Mouse (Mus musculus) limb, embryonic 12.5 days (tissue): Measurements from ENCODE around the gene Armc10. TPM values are rescaled to one million over a fixed set of nuclear protein-coding genes. Genes with fewer than 3 reads are reported as not detected.
"Not testable (repeated sequence)": the region's sequence is repeated elsewhere in the genome, so short reads cannot be mapped to it uniquely, and the experiment has no call there.

Experiments
- ATAC-seq: fragments of 200-750 bp; cut with Nextera tagmentation; 2 replicates; pipeline ENCODE4 v1.8.0; 2017; ENCODE audit warnings: low read depth, moderate TSS enrichment; ENCODE audit not compliant: insufficient number of reproducible peaks, insufficient read depth, low FRiP score, low TSS enrichment
- H3K27ac ChIP-seq: fragments of 300-500 bp; sonication (generic); 2 replicates; pipeline ENCODE4 v1.5.1; 2016; ENCODE audit warnings: mild to moderate bottlenecking, moderate library complexity
- H3K27me3 ChIP-seq: fragments of 300-500 bp; sonication (generic); 2 replicates; pipeline ENCODE4 v1.6.1; 2016; ENCODE audit warnings: mild to moderate bottlenecking, moderate library complexity
- H3K36me3 ChIP-seq: fragments of 300-500 bp; sonication (generic); 2 replicates; pipeline ENCODE4 v1.6.1; 2016; ENCODE audit warnings: mild to moderate bottlenecking, moderate library complexity
- H3K4me1 ChIP-seq: fragments of 300-500 bp; sonication (generic); replicated peaks from 2 replicates; pipeline ENCODE4 v1.6.1; 2016
- H3K4me2 ChIP-seq: fragments of 300-500 bp; sonication (generic); 2 replicates; pipeline ENCODE4 v1.6.1; 2016; ENCODE audit warnings: mild to moderate bottlenecking, moderate library complexity
- H3K4me3 ChIP-seq: fragments of 300-500 bp; sonication (generic); replicated peaks from 2 replicates; pipeline ENCODE4 v1.5.1; 2016; ENCODE audit warnings: mild to moderate bottlenecking
- H3K9ac ChIP-seq: fragments of 300-500 bp; sonication (generic); replicated peaks from 2 replicates; pipeline ENCODE4 v1.6.1; 2016; ENCODE audit warnings: mild to moderate bottlenecking, moderate library complexity
- H3K9me3 ChIP-seq: fragments of 300-500 bp; sonication (generic); 2 replicates; pipeline ENCODE4 v1.6.1; 2016; ENCODE audit warnings: mild to moderate bottlenecking, moderate library complexity
- WGBS: fragments of 180-500 bp; shearing (Covaris S2); methylation state at CpG from one replicate; pipeline ENCODE4 v1.1.7; 2016; 5-methylcytosine and 5-hydroxymethylcytosine counted together
- polyA plus RNA-seq: library from polyadenylated mRNA; unstranded; fragments of >200 nt; fragmentation: Nextera tagmentation; extraction: Ambion mirVana; gene quantifications from 2 replicates; pipeline ENCODE4 v1.2.1, GENCODE M21; 2016

The Armc10 gene
- polyA plus RNA-seq: 60.9 and 62.0 TPM in 2 replicates

DNA sequence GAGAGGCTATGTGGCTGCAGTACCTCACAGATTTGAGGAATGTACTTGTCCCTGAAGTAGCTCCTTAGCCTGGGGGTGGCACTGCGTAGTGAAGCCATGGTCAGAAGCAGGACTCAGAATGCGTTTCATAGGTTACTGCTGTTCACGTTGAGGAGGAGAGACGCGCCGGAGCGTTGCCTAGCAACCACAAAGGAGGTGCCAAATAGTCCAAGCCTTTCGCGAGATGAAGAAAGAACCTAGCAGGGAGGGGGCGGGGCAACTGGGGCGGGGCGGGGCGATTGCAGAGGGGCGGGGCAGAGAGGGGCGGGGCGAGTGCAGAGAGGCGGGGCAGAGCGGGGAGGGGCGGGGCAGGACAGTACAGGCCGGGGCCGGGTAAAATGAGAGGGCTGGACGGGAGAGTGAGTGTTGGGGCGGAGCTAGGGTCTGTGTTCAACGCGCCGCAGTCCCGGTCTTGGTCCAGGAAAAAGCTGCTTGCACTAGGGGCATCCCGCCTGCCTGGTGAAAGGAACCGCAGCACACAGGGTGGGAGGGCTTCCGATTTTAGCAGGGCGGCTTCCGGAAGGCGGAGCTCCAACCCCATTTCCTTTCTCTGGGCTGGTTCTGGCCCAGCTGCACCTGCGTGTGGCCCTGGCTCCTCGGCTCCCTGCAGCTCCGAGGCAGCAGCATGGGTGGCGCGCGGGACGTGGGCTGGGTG lies at the start of gene Armc10, which contains the start of gene Fbxl13:
TSS of gene Armc10 (plus strand) at position 375 of the 694 bp plus-strand sequence.
TSS of gene Fbxl13 (minus strand) at position 196 of the 694 bp plus-strand sequence.
- Histone ChIP-seq H3K27me3 (peaks cover 14% of the 10 kb centered on the region; the same call in 1 of the 2 replicates), H3K4me3 (peak within 1 kb of the TSS; percentile 81), H3K36me3 (peaks cover 31% of the 10 kb centered on the region), H3K9ac (peak within 1 kb of the TSS; percentile 85), H3K4me2 (peak within 1 kb of the TSS; percentile 86), H3K4me1 (peaks cover 18% of the 10 kb centered on the region), H3K27ac (peak within 1 kb of the TSS; percentile 90), H3K9me3 (no peaks in the 10 kb centered on the region)
- under 1% methylated on average over 33 of the region's 40 CpGs for WGBS
- ATAC-seq: peak; percentile 98

DNA sequence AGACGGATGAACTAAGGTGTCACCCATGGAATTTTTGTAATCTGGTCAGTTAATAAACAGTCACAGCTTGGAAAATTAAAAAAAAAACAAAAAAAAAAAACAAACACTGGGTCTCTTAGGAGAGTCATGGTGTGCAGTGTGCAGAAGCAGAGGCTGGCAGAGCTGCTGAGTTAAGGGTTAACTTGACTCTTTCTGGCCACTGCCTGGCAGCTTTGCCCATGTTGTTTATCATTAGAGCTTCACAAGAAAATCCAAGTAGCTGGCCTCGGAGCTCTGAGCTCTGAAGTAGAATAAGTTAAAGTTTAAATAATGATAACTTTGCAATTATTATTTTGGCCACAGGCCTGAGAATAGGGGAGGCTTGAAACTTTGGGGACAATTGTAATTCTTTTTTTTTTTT lies 46.1 kb upstream of the Armc10 start:
- H3K27me3 ChIP-seq, H3K4me2 ChIP-seq, H3K36me3 ChIP-seq, H3K4me1 ChIP-seq, ATAC-seq, H3K4me3 ChIP-seq, H3K9me3 ChIP-seq, H3K27ac ChIP-seq, H3K9ac ChIP-seq: not testable (repeated sequence)
- WGBS: 77% methylated on average over 2 of the region's 2 CpGs

DNA sequence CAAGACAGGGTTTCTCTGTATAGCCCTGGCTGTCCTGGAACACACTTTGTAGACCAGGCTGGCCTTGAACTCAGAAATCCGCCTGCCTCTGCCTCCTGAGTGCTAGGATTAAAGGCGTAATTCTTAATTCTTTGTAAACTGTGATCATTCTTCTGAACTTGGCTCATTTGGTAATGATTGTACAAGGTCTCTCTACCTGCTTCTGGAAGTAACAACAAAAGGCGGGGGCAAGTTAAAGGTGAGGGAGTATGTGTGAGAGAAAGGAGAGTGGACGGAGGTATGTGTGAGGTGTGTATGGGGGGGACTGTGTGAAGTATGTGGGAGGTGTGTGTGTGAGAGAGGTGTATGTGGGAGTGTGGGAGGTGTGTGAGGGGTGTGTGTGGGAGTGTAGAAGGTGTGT lies 45.7 kb upstream of the Armc10 start:
- no peak overlapping the region for H3K27ac ChIP-seq
- H3K27me3 ChIP-seq: no peaks in the 10 kb centered on the region
- WGBS: 93% methylated on average over 4 of the region's 4 CpGs
- no peaks in the 10 kb centered on the region for H3K9me3 ChIP-seq
- H3K4me1 ChIP-seq: no peaks in the 10 kb centered on the region
- H3K36me3 ChIP-seq: no peaks in the 10 kb centered on the region
- ATAC-seq: no peak
- no peak overlapping the region for H3K9ac ChIP-seq
- no peak overlapping the region for H3K4me3 ChIP-seq
- H3K4me2 ChIP-seq: no peak overlapping the region

DNA sequence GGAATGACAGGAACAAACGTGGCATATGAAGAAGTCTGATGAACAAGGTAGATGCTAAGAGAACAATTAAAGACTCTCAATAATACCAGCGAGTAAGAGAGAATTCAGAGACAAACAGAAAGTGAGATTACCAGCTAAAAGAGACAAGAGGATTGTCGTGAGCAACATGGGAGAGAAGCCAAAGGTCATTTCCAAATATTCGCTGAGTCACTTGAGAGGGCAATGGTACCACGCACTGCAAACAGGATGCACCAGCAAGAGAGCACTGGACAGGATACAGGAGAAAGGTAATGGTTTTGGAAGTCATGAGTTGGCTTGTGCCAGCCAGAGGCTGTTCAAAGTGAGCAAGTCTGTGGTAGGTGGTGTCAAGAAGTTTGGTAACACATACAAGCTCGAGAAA lies 39.7 kb upstream of the Armc10 start:
- no peak for ATAC-seq
- Histone ChIP-seq H3K36me3 (no peaks in the 10 kb centered on the region), H3K4me3 (no peak overlapping the region), H3K27ac (no peak overlapping the region), H3K9ac (no peak overlapping the region), H3K9me3 (no peaks in the 10 kb centered on the region), H3K4me2 (no peak overlapping the region), H3K4me1 (peaks cover 4% of the 10 kb centered on the region; the same call in 1 of the 2 replicates), H3K27me3 (no peaks in the 10 kb centered on the region)
- WGBS: 81% methylated on average over 6 of the region's 6 CpGs

DNA sequence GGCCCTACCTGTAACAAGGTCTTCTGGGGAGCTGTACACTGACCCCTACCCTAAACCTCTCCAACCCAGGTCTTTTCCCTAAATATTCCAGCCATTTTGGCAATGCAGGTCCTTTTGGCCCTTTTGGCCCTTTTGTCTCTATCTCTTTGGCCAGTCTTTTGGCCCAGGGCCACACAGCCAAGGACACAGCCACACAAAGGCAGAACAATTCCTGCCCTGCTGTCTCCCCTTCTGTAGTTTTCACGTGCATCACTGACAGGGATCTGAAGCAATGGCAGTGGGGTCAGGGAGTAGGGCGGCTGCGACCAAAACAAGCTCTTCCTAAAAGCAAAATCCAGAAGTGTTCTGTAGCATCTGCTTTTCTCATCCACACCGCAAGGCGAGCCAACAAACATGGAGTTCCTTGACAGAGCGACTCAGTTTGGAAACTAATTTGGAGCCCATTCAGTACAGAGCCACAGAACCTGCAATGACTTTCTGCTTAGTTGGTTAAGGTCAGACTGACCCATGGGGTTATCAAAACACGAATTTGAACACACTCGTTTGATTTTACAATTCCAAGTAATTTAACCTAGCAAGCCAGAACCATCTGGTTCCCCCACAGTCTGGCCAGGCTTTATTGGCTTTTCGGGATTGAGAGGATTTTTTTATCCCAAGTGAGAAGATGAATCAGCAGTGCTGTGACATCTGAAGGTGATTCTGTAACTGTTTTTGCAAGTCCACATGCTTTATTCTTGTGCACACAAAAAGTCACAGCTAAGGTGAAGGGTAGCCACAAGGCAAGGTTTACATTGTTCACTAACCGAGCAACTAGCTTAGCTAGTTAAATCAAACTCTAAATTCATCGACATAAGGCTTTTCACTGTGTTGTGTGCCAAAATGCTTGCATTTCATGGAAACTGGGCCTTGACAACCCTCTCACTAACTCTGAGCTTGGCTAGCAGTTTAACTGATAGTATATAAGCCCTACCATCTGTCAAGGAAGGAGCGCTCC lies 37.0 kb upstream of the Armc10 start:
- Histone ChIP-seq H3K27me3 (no peaks in the 10 kb centered on the region), H3K27ac (no peak overlapping the region; the same call in 1 of the 2 replicates), H3K4me3 (no peak overlapping the region), H3K9me3 (no peaks in the 10 kb centered on the region), H3K4me2 (no peak overlapping the region), H3K9ac (no peak overlapping the region), H3K36me3 (no peaks in the 10 kb centered on the region), H3K4me1 (peaks cover 4% of the 10 kb centered on the region; the same call in 1 of the 2 replicates)
- ATAC-seq: no peak
- WGBS: 66% methylated on average over 12 of the region's 12 CpGs

- 75% methylated on average over 3 of the region's 3 CpGs for WGBS
- H3K4me2 ChIP-seq: no peak overlapping the region
- peaks cover 4% of the 10 kb centered on the region; the same call in 1 of the 2 replicates for H3K4me1 ChIP-seq
- H3K9me3 ChIP-seq: no peaks in the 10 kb centered on the region
- H3K27me3 ChIP-seq: no peaks in the 10 kb centered on the region
- H3K4me3 ChIP-seq: no peak overlapping the region
- no peaks in the 10 kb centered on the region for H3K36me3 ChIP-seq
- no peak overlapping the region for H3K27ac ChIP-seq
- H3K9ac ChIP-seq: no peak overlapping the region
- ATAC-seq: no peak
Measured at GRCm38 (mm10) chr5:21610996-21611395, 34.6 kb upstream of the Armc10 start.

DNA sequence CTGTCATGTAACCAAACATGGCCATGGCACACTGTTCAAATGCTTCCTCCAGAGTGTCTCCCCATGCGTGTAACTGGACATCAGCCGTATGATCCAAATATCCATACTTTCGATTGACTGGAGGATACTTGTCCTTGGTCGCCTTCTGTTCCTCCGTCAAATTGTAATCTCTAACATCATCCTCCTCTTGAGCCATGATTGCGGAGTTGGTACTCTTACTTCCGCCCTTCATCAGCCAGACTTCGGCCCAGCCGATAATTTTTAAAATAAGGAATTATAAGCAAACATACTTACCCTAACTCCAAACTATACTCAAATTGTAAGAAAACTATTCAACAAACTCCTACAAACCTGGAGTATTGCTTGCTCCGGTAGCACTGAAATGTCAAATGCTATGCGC lies 31.3 kb upstream of the Armc10 start:
- not testable (repeated sequence) for H3K4me2 ChIP-seq, H3K9ac ChIP-seq, H3K27me3 ChIP-seq, H3K9me3 ChIP-seq, H3K27ac ChIP-seq, H3K4me3 ChIP-seq, H3K36me3 ChIP-seq, H3K4me1 ChIP-seq, ATAC-seq
- 97% methylated on average over 11 of the region's 11 CpGs for WGBS

- H3K4me1 ChIP-seq: no peaks in the 10 kb centered on the region
- 76% methylated on average over 3 of the region's 3 CpGs for WGBS
- H3K27ac ChIP-seq: no peak overlapping the region
Measured at GRCm38 (mm10) chr5:21616450-21617009, 29.1 kb upstream of the Armc10 start.

DNA sequence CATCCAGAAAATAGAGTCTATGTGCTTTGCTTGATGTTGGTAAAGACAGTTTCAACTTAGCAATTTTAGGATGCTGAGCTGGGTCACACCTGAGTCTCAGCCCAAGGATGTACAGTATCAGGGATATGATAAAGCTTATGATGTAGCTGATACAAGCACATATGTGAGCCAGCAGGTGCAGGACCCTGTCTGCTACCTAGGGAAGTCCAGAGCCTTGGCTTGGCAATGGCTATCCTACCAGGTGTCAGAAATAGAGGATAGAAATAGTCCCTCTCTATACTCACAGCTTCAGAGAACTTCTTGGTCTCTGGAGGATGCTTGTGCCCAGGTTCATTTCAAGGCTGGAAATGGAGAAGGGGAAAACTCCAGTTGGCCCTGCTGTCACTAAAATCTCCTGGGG lies 19.7 kb upstream of the Armc10 start:
- Histone ChIP-seq H3K9me3 (no peaks in the 10 kb centered on the region), H3K9ac (no peak overlapping the region), H3K4me2 (no peak overlapping the region), H3K4me1 (no peaks in the 10 kb centered on the region), H3K36me3 (no peaks in the 10 kb centered on the region), H3K27ac (no peak overlapping the region), H3K4me3 (no peak overlapping the region), H3K27me3 (no peaks in the 10 kb centered on the region)
- ATAC-seq: no peak

More at GRCm38 (mm10) chr5:21616450-21617009, 29.1 kb upstream of the Armc10 start:
- no peak overlapping the region for H3K4me3 ChIP-seq
- H3K9ac ChIP-seq: no peak overlapping the region
- H3K4me2 ChIP-seq: no peak overlapping the region
- H3K27me3 ChIP-seq: no peaks in the 10 kb centered on the region
- no peak for ATAC-seq
- no peaks in the 10 kb centered on the region for H3K36me3 ChIP-seq
- H3K9me3 ChIP-seq: no peaks in the 10 kb centered on the region

- H3K9me3 ChIP-seq: no peaks in the 10 kb centered on the region
- no peak overlapping the region for H3K27ac ChIP-seq
- no peaks in the 10 kb centered on the region for H3K36me3 ChIP-seq
Measured at GRCm38 (mm10) chr5:21640961-21641360, 4.7 kb upstream of the Armc10 start.

DNA sequence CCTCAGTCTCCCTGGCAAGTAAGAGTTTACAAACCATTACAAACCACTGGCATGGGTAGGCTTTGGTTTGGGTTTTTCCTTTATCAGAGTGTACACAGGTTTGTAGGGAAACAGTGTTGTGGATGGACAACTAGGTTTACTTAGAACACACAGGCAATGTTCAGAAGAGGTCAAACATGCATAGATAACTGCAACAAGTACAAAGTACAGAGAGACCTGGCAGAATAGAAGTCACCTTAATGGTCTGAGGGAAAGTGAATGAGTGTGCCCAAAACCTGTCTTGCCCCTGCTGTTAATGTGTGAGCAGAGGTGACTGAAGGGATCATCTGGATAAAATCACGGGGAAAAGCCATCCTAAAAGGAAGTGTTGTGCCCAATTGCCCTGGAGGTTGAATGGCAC lies 2.0 kb upstream of the Armc10 start:
- no peak for ATAC-seq
- no peak overlapping the region for H3K4me3 ChIP-seq
- H3K27me3 ChIP-seq: peaks cover 14% of the 10 kb centered on the region; the same call in 1 of the 2 replicates
- 38% methylated on average over 1 of the region's 1 CpGs for WGBS
- peaks cover 18% of the 10 kb centered on the region for H3K4me1 ChIP-seq
- H3K27ac ChIP-seq: no peak overlapping the region
- H3K36me3 ChIP-seq: peaks cover 11% of the 10 kb centered on the region
- H3K9me3 ChIP-seq: no peaks in the 10 kb centered on the region
- H3K9ac ChIP-seq: no peak overlapping the region
- no peak overlapping the region for H3K4me2 ChIP-seq

More at GRCm38 (mm10) chr5:21640961-21641360, 4.7 kb upstream of the Armc10 start:
- Histone ChIP-seq H3K9ac (no peak overlapping the region), H3K4me2 (no peak overlapping the region), H3K27me3 (peaks cover 14% of the 10 kb centered on the region; the same call in 1 of the 2 replicates), H3K4me3 (no peak overlapping the region), H3K4me1 (0 out of 2 replicates have a peak, but pooled peaks cover 6% of the 10 kb centered on the region)
- 2% methylated on average over 1 of the region's 1 CpGs for WGBS
- no peak for ATAC-seq
